Mouse (Mus musculus): ENCODE measurements around the gene Nptxr.

Gene Nptxr

GRCm38 (mm10) chr15:79804352-79805071, at the start of gene Nptxr:
TSS of gene Nptxr (minus strand) at chr15:79804766.
- DNase-seq: peak; percentile 82 to 84

GRCm38 (mm10) chr15:79850143-79850542, 45.6 kb upstream of the Nptxr start:
- no peak for DNase-seq

GRCm38 (mm10) chr15:79847100-79847499, 42.5 kb upstream of the Nptxr start:
- peak; percentile 62 to 64 for DNase-seq

GRCm38 (mm10) chr15:79845986-79846385, 41.4 kb upstream of the Nptxr start:
- peak; percentile 12 to 16 for DNase-seq

GRCm38 (mm10) chr15:79842985-79843384, 38.4 kb upstream of the Nptxr start:
- DNase-seq: no peak

GRCm38 (mm10) chr15:79840281-79840680, 35.7 kb upstream of the Nptxr start:
- no peak for DNase-seq

GRCm38 (mm10) chr15:79834881-79835260, 30.3 kb upstream of the Nptxr start:
- DNase-seq: peak in 1 of 2 experiments; percentile 25

GRCm38 (mm10) chr15:79834130-79834880, 29.7 kb upstream of the Nptxr start, which contains the start of the genes Npcd and Cbx6:
TSS of gene Npcd (minus strand) at chr15:79834237.
TSS of gene Cbx6 (minus strand) at chr15:79834688.
- peak; percentile 100 for DNase-seq

- DNase-seq: peak; percentile 74 to 76
Observed at GRCm38 (mm10) chr15:79833251-79834050, 28.9 kb upstream of the Nptxr start.

GRCm38 (mm10) chr15:79832064-79832900, 27.7 kb upstream of the Nptxr start:
- peak; percentile 93 to 95 for DNase-seq

GRCm38 (mm10) chr15:79830388-79830787, 25.8 kb upstream of the Nptxr start:
- DNase-seq: peak; percentile 89 to 93

GRCm38 (mm10) chr15:79829431-79829830, 24.9 kb upstream of the Nptxr start:
- peak; percentile 9 to 15 for DNase-seq

- DNase-seq: peak; percentile 83 to 84
Observed at GRCm38 (mm10) chr15:79828366-79829035, 23.9 kb upstream of the Nptxr start.

GRCm38 (mm10) chr15:79827778-79828210, 23.2 kb upstream of the Nptxr start:
- peak; percentile 53 to 59 for DNase-seq

- DNase-seq: peak; percentile 38 to 50
Observed at GRCm38 (mm10) chr15:79827061-79827777, 22.7 kb upstream of the Nptxr start.

- peak; percentile 33 to 34 for DNase-seq
Observed at GRCm38 (mm10) chr15:79826221-79826935, 21.8 kb upstream of the Nptxr start.

GRCm38 (mm10) chr15:79825146-79825825, 20.7 kb upstream of the Nptxr start:
- DNase-seq: peak; percentile 51 to 63

GRCm38 (mm10) chr15:79823588-79824280, 19.2 kb upstream of the Nptxr start:
- DNase-seq: peak; percentile 45 to 61

Measured in cerebellum, postnatal 10 days (tissue).